Mouse (Mus musculus) kidney, postnatal 0 days (tissue): ENCODE results near the gene Rell1. TPM values are rescaled to one million over a fixed set of nuclear protein-coding genes. Genes with fewer than 3 reads are reported as not detected.

Source experiments
- ATAC-seq: fragments of 200-750 bp; cut with Nextera tagmentation; replicated peaks from 2 replicates; pipeline ENCODE4 v1.8.0; 2017; ENCODE audit warnings: low read depth, moderate number of reproducible peaks, moderate TSS enrichment, moderate library complexity; ENCODE audit not compliant: low FRiP score
- DNase-seq: peaks from one replicate; pipeline ENCODE4 v3.0.0-alpha.2; 2016; ENCODE audit warnings: low spot score
- H3K27ac ChIP-seq: fragments of 300-500 bp; sonication (generic); 2 replicates; pipeline ENCODE4 v1.5.1; 2014; ENCODE audit warnings: mild to moderate bottlenecking
- H3K27me3 ChIP-seq: fragments of 300-500 bp; sonication (generic); 2 replicates; pipeline ENCODE4 v1.6.1; 2014; ENCODE audit warnings: low read length, mixed read lengths; ENCODE audit not compliant: insufficient read depth
- H3K36me3 ChIP-seq: fragments of 300-500 bp; sonication (generic); 2 replicates; pipeline ENCODE4 v1.6.1; 2014; ENCODE audit warnings: low read length, mixed read lengths; ENCODE audit not compliant: insufficient read depth
- H3K4me1 ChIP-seq: fragments of 300-500 bp; sonication (generic); replicated peaks from 2 replicates; pipeline ENCODE4 v1.6.1; 2014; ENCODE audit warnings: antibody characterized with exemption, low read length, mixed read lengths; ENCODE audit not compliant: insufficient read depth
- H3K4me2 ChIP-seq: fragments of 300-500 bp; sonication (generic); 2 replicates; pipeline ENCODE4 v1.6.1; 2014; ENCODE audit warnings: mild to moderate bottlenecking, low read length, moderate library complexity, mixed read lengths
- H3K4me3 ChIP-seq: fragments of 300-500 bp; sonication (generic); replicated peaks from 2 replicates; pipeline ENCODE4 v1.5.1; 2014; ENCODE audit warnings: low read depth, low read length
- H3K9ac ChIP-seq: fragments of 300-500 bp; sonication (generic); 2 replicates; pipeline ENCODE4 v1.6.1; 2014; ENCODE audit warnings: low read depth, low read length
- H3K9me3 ChIP-seq: fragments of 300-500 bp; sonication (generic); replicated peaks from 2 replicates; pipeline ENCODE4 v1.6.1; 2016; ENCODE audit warnings: low read length, inconsistent platforms, mixed read lengths
- CTCF ChIP-seq: IDR thresholded peaks from 2 replicates; pipeline ENCODE4 v1.5.1; 2016; ENCODE audit warnings: antibody characterized with exemption, low read depth, mild to moderate bottlenecking, moderate library complexity
- WGBS: fragments of 180-500 bp; shearing (Covaris S2); extraction: QIAGEN DNeasy Blood & Tissue Kit; methylation state at CpG from one replicate; pipeline ENCODE4 v1.1.7; 2014; 5-methylcytosine and 5-hydroxymethylcytosine counted together
- polyA plus RNA-seq: library from polyadenylated mRNA; unstranded; fragments of >200 nt; fragmentation: Nextera tagmentation; extraction: Ambion mirVana; gene quantifications from 2 replicates; pipeline ENCODE4 v1.2.1, GENCODE M21; 2015

The Rell1 gene
- polyA plus RNA-seq, 1 experiment from 2014 or later = 25.5 TPM

GRCm38 (mm10) chr5:63947526-63947925 is 21.2 kb downstream of the Rell1 start:
- no peak for DNase-seq
- Histone ChIP-seq H3K4me2 (no peak overlapping the region), H3K27me3 (no peaks in the 10 kb centered on the region), H3K36me3 (no peaks in the 10 kb centered on the region), H3K4me3 (no peak overlapping the region), H3K9me3 (no peaks in the 10 kb centered on the region), H3K9ac (no peak overlapping the region), H3K4me1 (peaks cover 14% of the 10 kb centered on the region), H3K27ac (no peak overlapping the region)
- 51% methylated on average over 8 of the region's 8 CpGs for WGBS
- no peak for ATAC-seq
- TF ChIP-seq CTCF = no peak

DNA sequence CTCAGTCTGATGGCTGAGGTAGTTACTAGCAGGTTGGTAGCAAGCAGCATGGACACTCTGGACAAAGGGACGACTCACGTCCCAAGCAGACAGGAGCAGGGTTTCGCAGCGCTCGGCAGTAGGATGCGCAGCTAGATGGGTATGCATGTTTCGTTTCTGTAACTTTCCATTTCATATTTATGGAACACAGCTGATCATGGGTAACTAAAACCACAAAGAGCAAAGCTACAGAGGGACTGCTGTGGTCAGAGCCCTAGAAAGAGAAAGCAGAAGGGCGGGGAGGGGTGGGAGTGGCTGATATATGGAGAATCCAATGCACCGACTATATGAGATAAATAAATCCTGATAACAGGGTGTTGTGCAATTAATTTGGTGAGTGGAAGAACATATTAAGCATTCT is 25.4 kb downstream of the Rell1 start:
- DNase-seq (no peak), ATAC-seq (no peak)
- H3K27me3 ChIP-seq = no peaks in the 10 kb centered on the region
- H3K4me2 ChIP-seq = no peak overlapping the region
- no peak overlapping the region for H3K4me3 ChIP-seq
- WGBS = 86% methylated on average over 9 of the region's 9 CpGs
- no peaks in the 10 kb centered on the region for H3K9me3 ChIP-seq
- H3K27ac ChIP-seq = no peak overlapping the region
- no peaks in the 10 kb centered on the region for H3K36me3 ChIP-seq
- H3K9ac ChIP-seq = no peak overlapping the region
- TF ChIP-seq CTCF = no peak
- no peaks in the 10 kb centered on the region; the same call in 1 of the 2 replicates for H3K4me1 ChIP-seq

DNA sequence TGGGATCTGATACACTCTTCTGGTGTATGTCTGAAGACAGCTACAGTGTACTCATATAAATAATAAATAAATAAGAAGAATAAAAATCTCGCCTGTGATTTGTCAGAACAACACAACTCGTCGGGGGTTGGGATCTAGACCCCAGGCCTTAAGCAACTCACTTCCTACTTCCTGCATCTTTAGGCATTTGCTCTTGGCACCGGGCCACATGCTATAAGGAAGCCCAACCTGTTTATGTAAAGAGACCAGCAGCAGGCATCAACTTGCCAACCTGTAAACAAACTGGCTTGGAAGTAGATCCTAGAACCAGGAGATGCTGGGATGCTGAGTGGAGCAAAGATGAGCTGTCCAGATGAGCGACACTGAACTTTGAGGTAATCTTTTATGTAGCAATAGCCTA is 26.8 kb downstream of the Rell1 start:
- H3K9ac ChIP-seq = no peak overlapping the region
- peaks cover 3% of the 10 kb centered on the region for H3K4me1 ChIP-seq
- H3K36me3 ChIP-seq = no peaks in the 10 kb centered on the region
- H3K27me3 ChIP-seq = no peaks in the 10 kb centered on the region
- no peak overlapping the region for H3K4me2 ChIP-seq
- TF ChIP-seq CTCF = no peak
- 65% methylated on average over 5 of the region's 5 CpGs for WGBS
- no peak overlapping the region for H3K27ac ChIP-seq
- no peaks in the 10 kb centered on the region for H3K9me3 ChIP-seq
- no peak for DNase-seq
- no peak overlapping the region for H3K4me3 ChIP-seq
- no peak for ATAC-seq

GRCm38 (mm10) chr5:63938575-63938974 is 30.1 kb downstream of the Rell1 start:
- Histone ChIP-seq H3K27ac (no peak overlapping the region), H3K9ac (no peak overlapping the region), H3K4me1 (peaks cover 7% of the 10 kb centered on the region), H3K4me3 (no peak overlapping the region), H3K4me2 (no peak overlapping the region), H3K9me3 (no peaks in the 10 kb centered on the region), H3K27me3 (no peaks in the 10 kb centered on the region), H3K36me3 (0 out of 2 replicates have a peak, but pooled peaks cover 3% of the 10 kb centered on the region)
- WGBS = 73% methylated on average over 4 of the region's 4 CpGs
- no peak for DNase-seq
- TF ChIP-seq CTCF = no peak
- no peak for ATAC-seq

DNA sequence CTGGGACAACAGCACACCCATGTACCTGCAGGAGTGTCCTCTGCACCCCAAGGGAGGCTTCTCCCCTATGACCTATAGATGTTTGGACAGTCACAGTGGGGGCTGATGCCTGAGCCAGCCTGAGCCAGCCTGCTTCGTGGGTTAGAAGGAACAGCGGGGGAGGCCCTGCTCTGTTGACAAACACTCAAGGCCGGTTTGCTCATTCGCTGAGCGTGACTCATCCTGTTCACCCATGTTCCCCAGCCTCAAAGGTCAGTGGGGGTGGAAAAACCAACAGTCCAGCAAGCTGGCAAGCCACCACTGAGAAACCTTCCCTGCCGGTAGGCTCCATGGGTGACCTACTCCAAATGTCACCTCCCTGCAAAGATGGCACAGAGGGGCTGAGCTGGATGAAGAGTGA is 32.0 kb downstream of the Rell1 start:
- Histone ChIP-seq H3K4me1 (peaks cover 12% of the 10 kb centered on the region), H3K36me3 (0 out of 2 replicates have a peak, but pooled peaks cover 3% of the 10 kb centered on the region), H3K9ac (no peak overlapping the region), H3K27me3 (no peaks in the 10 kb centered on the region), H3K4me2 (no peak overlapping the region), H3K9me3 (no peaks in the 10 kb centered on the region), H3K27ac (0 out of 2 replicates have a peak overlapping the region, but pooled peaks have one; percentile 15), H3K4me3 (no peak overlapping the region)
- DNase-seq (peak; percentile 55), ATAC-seq (peak; percentile 94)
- 36% methylated on average over 6 of the region's 6 CpGs for WGBS
- no peak for TF ChIP-seq CTCF

GRCm38 (mm10) chr5:63935581-63935980 is 33.1 kb downstream of the Rell1 start:
- H3K27me3 ChIP-seq = no peaks in the 10 kb centered on the region
- H3K4me2 ChIP-seq = no peak overlapping the region
- no peaks in the 10 kb centered on the region for H3K9me3 ChIP-seq
- ATAC-seq (no peak), DNase-seq (no peak)
- TF ChIP-seq CTCF = no peak
- 0 out of 2 replicates have a peak, but pooled peaks cover 3% of the 10 kb centered on the region for H3K36me3 ChIP-seq
- H3K4me1 ChIP-seq = peaks cover 12% of the 10 kb centered on the region
- H3K4me3 ChIP-seq = no peak overlapping the region
- no peak overlapping the region for H3K27ac ChIP-seq
- WGBS = 85% methylated on average over 6 of the region's 6 CpGs
- H3K9ac ChIP-seq = no peak overlapping the region

DNA sequence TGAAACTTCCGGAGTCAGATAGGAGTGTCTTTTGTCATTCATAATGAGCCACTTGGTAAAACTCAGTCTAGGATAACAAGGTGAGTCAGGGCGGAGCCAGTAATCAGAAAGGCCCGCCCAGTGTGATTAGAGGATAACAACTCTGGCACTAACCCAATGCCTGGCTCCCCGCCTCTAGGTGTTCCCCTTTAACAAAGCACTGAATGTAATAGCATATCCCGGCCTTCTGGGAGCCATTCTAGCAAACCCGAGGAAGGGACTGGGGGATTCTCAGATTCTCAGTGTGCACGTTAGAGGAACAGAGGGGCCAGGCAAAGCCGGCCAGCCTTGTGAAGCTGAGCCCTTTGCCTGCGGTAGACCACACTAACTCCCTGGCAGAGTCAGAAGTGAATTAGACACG is 35.9 kb downstream of the Rell1 start:
- Histone ChIP-seq H3K9me3 (no peaks in the 10 kb centered on the region), H3K4me2 (no peak overlapping the region), H3K27ac (no peak overlapping the region), H3K36me3 (0 out of 2 replicates have a peak, but pooled peaks cover 3% of the 10 kb centered on the region), H3K27me3 (no peaks in the 10 kb centered on the region), H3K9ac (no peak overlapping the region), H3K4me3 (no peak overlapping the region), H3K4me1 (peaks cover 12% of the 10 kb centered on the region; the same call in 1 of the 2 replicates)
- 40% methylated on average over 10 of the region's 10 CpGs for WGBS
- TF ChIP-seq CTCF = no peak
- DNase-seq = no peak
- ATAC-seq = no peak
